Mouse (Mus musculus) right cerebral cortex, postnatal 10 days (tissue): Measurements from ENCODE around the gene Exoc4.
A peak's percentile ranks its signal among the peaks of the same experiment; 100 is the strongest.

Experiments used
- DNase-seq, 2 experiments: peaks; one replicate each; pipeline ENCODE4 v3.0.0; 2021; ENCODE audit warnings: low spot score in 2 of 2

Exoc4 gene

DNA sequence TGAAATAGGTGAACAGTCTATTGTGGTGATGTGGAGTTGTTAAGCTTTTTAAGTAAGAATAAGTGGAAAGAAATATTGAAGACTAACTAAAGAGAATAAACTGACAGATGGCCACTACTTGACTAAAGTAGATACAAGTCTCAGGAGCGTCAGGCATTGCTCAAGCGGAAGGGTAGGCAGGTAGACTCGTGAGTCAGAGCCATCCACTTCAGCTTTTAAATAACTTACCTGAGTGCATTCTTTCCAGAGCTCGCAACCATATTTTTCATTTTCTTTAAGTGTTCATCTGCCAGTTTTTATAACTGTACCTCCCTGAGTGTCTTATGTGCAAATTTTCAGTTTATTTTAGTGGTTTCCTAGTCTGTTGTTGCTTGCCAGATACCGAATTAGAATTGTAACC lies 219.6 kb downstream of the Exoc4 start:
- DNase-seq: no peak

- DNase-seq: no peak
Observed at GRCm38 (mm10) chr6:33476134-33476533, 227.2 kb downstream of the Exoc4 start.

DNA sequence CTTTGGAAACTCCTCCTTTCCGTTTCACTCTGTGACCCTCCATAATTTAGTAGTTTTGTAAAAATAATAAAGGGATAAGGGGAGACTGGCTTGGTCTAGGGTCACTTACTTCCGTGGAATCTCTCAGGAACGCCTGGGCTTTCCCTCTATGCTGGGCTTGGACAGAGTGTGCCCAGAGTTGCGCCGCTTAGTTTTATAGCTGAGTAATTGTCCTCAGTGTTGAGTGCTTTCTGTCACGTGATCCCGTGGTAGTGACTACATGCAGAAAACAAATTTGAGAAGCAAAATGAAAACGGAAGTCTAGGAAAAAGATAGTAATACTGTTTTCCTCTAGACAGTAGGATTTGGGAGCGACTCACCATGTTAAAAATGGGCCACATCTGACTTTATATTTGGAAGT lies 235.7 kb downstream of the Exoc4 start:
- no peak for DNase-seq

DNA sequence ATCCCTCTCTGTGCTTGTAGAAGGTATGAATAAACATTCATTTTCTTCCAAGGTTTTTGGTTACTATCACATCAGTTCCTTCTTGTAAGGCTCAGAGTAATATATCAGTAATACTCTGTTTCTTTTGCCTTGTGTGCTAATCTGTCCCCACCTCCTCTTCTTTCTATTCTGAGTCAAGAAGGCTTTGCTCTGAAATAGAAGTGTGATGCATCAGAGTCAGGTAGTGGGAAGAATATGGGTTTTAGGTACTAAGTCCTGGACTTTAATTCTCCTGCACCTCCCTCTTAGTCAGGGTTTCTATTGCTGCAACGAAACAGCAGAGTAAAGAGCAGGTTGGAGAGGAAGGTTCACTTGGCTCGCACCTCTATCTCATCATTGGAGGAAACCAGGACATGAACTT lies 240.9 kb downstream of the Exoc4 start:
- no peak for DNase-seq

DNA sequence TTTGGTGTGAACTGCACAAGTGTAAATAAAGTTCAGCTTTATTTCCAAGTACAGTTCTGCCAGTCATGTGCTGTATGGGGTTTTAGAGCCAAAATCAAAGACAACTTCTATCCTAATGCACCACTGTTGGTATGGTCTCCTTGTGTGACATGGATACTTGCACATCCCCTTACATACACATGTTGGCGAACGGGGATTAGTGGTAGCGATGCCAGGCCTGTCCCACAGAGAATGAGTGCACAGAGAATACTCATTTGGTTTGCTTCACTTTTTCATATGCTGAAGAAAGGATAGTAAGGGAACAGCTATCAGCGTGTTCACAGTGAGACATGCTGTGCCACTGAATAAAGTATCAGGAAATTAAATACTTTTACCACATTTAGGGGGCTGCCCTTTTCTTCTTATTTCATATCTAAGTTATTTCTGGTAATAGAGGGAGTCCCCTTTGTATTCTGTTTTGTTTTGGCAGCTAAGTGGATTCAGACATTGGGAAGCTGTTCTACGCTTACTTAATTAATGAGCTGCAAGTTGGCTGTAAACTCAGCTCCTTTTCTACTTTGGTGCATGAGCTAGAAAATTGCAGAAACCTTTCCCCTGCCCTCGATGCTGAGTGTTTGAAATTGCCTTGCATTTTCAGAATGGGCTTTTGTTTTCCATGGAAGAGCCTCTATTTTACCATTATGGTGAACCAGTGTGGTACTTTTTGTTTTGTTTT lies 247.4 kb downstream of the Exoc4 start:
- no peak for DNase-seq

DNA sequence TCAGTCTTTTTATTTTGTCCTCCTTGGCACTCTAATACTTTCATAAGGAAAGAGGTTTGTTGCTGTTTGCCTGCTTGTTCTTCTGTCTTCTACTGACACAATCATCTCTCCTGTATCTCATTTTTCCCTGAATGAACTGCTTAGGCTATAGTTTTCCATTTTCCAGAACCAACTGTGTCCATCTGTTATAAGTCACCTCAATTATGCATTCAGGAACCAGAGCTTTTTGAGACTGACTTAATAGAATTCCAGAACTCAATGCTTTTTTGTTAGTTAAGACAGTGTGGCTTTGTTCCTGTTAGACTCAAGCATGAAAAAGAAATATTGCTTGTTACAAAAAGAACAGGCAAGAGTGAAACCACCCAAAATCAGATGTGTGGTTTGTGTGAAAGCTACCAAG lies 248.5 kb downstream of the Exoc4 start:
- no peak for DNase-seq

DNA sequence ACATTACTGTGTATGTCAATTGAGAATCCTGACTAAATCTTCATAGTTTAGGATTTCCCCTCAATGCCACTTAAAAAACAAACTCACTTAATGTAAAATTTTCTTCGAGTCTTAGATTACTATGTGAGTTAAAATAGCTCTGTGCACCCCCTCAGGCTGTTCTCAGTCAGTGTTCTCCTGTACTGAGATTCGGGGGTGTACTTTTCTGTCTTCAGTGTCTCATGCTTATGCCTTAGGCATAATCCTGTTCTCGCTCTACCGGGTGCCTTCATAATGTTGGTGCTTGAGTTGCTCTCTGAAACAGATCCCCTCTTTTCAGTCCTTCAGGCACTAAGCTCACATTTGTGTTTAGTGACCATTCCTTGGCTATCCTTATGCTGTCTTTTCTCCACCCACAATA lies 253.5 kb downstream of the Exoc4 start:
- no peak for DNase-seq

DNA sequence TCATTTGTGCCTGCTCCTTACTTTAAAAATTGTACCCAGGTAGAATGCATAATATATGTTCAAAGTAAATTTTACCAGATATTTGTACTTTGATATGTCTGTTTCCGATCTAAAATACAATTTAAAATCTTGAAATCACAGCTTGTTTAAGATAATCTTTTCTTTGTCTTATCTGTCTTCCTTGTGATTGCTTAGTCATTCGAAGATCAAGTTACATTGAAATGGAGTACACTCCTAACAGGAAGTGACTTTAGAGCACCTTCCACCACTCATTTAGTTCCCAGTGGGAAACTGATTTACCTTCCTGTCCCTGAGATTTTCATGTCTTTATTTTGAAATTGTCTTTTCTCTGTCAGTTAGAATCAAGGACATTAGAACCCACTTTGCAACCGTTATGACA lies 254.5 kb downstream of the Exoc4 start:
- no peak for DNase-seq

- no peak for DNase-seq
Observed at GRCm38 (mm10) chr6:33507134-33507533, 258.2 kb downstream of the Exoc4 start.

GRCm38 (mm10) chr6:33515391-33515790 lies 266.5 kb downstream of the Exoc4 start:
- no peak for DNase-seq

GRCm38 (mm10) chr6:33516798-33517197 lies 267.9 kb downstream of the Exoc4 start:
- peak in 1 of 2 experiments; percentile 39 for DNase-seq

DNA sequence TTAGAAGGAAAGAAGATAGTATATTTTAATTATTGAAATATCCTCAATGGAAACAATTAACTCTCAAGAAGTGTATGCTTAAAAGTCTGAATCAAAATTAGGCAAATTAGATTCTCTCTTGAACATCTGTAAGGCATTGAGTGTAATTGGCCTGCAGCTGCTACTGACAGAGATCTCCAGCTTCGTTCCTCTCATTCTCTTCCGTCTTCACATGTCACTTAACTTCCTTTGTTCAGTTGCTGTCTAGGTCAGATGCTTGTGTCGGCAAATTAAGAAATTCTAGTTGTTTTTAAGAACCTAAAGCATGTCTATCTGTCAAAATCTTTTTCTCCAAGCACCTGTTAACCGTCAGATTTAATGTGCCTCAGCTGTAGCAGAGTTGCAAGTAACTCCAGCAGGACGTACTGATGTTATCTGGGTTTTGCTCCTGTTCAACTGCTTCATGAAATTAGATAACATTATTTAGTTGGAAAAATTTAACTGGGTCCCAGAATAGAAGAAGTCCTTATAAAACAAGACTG lies 269.1 kb downstream of the Exoc4 start:
- no peak for DNase-seq

GRCm38 (mm10) chr6:33525695-33526366 lies 276.9 kb downstream of the Exoc4 start:
- DNase-seq: peak; percentile 73 to 79

DNA sequence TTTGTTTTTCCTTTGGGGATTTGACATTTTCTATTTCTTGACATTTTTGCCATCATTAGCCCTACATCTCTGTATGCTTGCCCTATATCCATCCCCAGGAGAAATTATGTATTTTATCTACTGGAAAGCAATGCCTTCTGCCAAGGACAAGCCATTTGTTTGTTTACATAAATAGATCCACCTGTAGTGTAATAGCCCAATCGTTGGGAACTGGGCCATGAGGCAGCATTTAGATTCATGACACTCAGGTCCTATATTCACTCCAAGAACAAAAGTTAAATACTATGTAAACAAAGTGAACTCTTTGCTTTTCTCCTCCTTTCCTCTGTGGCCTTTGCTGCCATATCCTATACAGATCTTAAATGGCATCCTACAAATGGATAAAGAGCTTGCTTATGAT lies 291.5 kb downstream of the Exoc4 start:
- no peak for DNase-seq

- DNase-seq: no peak
Observed at GRCm38 (mm10) chr6:33542712-33543111, 293.8 kb downstream of the Exoc4 start.

DNA sequence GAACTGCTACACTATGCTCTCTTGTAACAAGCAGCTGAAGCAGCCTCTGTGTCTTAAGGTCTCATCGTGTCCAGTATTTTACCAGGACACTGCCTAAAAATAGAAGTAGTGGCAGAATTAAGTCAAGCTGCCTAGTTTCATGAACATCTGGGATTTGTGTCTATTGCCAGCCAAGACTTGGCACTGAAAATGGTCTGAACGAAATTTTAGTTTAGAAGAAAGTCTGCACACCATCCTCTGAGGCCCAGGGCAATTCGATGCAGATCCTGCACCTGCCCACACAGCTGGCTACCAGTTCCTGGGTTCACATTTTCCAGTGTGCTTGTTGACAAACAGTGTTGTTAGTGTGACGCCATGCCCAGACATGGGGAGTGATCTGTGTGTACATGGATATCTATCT lies 303.0 kb downstream of the Exoc4 start:
- DNase-seq: no peak

GRCm38 (mm10) chr6:33560925-33561324 lies 312.0 kb downstream of the Exoc4 start:
- no peak for DNase-seq

DNA sequence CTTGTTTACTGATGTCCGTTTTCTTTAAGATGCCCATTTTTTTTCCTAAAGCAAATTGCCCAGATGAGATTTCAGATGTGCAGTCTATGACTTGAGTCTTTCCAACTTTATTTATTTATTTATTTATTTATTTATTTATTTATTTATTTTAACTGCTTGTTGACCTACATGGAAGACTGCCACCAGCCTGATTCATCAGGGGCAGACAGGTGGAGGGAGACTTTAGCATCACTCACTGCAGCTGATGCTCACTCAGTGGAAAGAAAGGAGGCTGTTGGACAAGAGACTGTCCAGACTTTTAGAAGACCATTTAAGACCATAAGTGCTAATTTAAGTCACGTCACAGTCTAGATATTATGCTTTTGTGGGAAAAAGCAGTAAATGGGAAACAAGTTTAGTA lies 313.0 kb downstream of the Exoc4 start:
- DNase-seq: no peak

DNA sequence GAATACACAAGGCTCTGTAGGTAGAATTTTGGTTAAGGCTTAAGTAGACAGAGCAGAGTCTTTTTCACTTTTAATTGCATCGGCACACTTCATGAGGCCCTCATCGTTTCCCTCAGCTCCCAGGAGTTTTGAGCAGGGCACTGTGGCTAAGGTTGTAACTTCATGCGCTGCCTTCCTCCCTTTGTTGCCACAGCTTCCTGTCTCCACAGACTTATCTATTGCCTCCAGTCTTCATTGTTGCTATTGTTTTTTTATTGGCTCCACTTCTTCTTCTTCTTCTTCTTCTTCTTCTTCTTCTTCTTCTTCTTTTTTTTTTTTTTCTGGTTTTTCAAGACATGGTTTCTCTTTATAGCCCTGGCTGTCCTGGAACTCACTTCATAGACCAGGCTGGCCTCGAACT lies 327.1 kb downstream of the Exoc4 start:
- DNase-seq: no peak

- DNase-seq: no peak
Observed at GRCm38 (mm10) chr6:33608469-33608868, 359.6 kb downstream of the Exoc4 start.

DNA sequence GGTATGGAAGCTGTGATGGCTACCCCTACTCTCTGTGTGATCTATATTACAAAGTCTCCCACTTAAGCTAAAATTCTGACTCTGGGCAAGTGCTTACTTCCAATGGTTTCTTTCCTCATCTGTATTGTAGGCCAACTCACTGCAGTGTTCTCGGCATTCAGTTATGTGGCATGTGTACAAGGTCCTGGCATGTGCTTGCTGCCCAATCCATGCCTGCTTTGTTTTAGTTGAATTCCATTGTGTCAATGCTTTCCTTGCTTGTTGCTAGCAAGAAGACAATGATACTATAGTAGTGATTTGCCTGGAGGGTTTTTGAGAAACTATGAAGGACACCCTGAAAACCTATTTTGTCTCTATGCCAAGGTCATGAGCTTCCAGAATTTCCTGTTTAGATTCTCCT lies 365.1 kb downstream of the Exoc4 start:
- no peak for DNase-seq

- DNase-seq: no peak
Observed at GRCm38 (mm10) chr6:33618590-33618989, 369.7 kb downstream of the Exoc4 start.

- no peak for DNase-seq
Observed at GRCm38 (mm10) chr6:33620701-33621100, 371.8 kb downstream of the Exoc4 start.
